Mouse (Mus musculus): ENCODE measurements around the gene Lypd4. TPM values are rescaled to one million over a fixed set of nuclear protein-coding genes. Genes with fewer than 3 reads are reported as not detected.

Lypd4 gene
- polyA plus RNA-seq, 1 experiment from 2014 or later = not detected

GRCm38 (mm10) chr7:24891241-24892124, 21.7 kb upstream of the Lypd4 start:
- no peak for ATAC-seq (ENCODE audit: low read depth)
- H3K27me3 ChIP-seq (ENCODE audit: control insufficient read depth, insufficient read depth, low read depth, low read length) = no peaks in the 10 kb centered on the region
- H3K36me3 ChIP-seq (ENCODE audit: control insufficient read depth, insufficient read depth) = peaks cover 37% of the 10 kb centered on the region
- H3K9me3 ChIP-seq (replicated peaks; ENCODE audit: control insufficient read depth, low read length) = no peaks in the 10 kb centered on the region
- 56% methylated on average over 3 of the region's 3 CpGs for WGBS (ENCODE audit: insufficient replicate concordance)
- no peak overlapping the region for H3K9ac ChIP-seq (ENCODE audit: low read depth, low read length)
- no peak overlapping the region for H3K4me2 ChIP-seq (ENCODE audit: low read depth, low read length)
- H3K4me3 ChIP-seq (ENCODE audit: low read depth, low read length) = no peak overlapping the region
- peaks cover 15% of the 10 kb centered on the region for H3K4me1 ChIP-seq (ENCODE audit: control insufficient read depth, low read depth, low read length)
- H3K27ac ChIP-seq (ENCODE audit: low read length) = no peak overlapping the region

DNA sequence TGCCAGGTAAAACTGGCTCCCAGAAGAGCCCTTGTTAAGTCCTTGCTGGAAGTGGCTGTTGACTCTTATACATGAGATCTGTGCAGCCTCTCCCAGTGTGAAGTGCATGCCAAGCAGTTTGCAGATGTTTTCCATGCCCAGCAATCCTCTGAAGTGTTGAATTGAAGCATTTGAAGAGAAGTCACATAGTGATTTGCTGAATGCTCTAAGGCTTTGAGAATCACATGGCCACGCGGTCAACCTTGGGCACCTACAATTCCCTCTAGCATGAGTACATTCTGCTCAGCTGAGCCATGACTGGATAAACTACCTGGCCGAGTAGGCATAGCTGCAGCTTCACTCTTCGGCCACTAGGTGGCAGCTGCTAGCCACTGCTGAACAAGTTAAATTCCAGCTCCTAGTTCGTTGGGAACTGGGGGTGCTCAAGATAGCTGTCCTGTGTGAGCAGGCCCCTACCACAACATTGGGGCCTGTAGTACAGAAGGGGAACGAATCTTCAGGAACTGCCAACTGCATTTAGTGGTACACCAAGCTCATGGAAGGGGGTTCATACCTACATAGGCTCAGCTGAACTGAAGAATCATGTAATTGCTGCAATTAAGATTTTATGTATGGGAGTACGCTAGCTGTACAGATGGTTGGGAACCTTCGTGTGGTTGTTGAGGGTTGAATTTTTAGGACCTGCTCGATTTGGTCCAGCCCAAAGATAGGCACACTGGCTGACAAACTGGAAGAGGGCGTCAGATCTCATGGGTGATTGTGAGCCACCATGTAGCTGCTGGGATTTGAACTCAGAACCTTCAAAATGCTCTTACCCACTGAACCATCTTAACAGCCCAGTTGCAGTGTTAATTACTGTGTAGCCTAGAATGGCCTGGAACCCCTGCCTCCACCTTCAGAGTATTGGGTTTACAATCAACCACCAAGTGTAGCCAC, 20.8 kb upstream of the Lypd4 start:
- Histone ChIP-seq H3K27ac (ENCODE audit: low read length) (no peak overlapping the region), H3K27me3 (ENCODE audit: control insufficient read depth, insufficient read depth, low read depth, low read length) (no peaks in the 10 kb centered on the region), H3K36me3 (ENCODE audit: control insufficient read depth, insufficient read depth) (peaks cover 42% of the 10 kb centered on the region), H3K4me1 (ENCODE audit: control insufficient read depth, low read depth, low read length) (peaks cover 25% of the 10 kb centered on the region), H3K4me3 (ENCODE audit: low read depth, low read length) (no peak overlapping the region), H3K4me2 (ENCODE audit: low read depth, low read length) (no peak overlapping the region), H3K9ac (ENCODE audit: low read depth, low read length) (no peak overlapping the region), H3K9me3 (replicated peaks; ENCODE audit: control insufficient read depth, low read length) (no peaks in the 10 kb centered on the region)
- ATAC-seq (ENCODE audit: low read depth) = peak; percentile 48
- 18% methylated on average over 10 of the region's 10 CpGs for WGBS (ENCODE audit: insufficient replicate concordance)

DNA sequence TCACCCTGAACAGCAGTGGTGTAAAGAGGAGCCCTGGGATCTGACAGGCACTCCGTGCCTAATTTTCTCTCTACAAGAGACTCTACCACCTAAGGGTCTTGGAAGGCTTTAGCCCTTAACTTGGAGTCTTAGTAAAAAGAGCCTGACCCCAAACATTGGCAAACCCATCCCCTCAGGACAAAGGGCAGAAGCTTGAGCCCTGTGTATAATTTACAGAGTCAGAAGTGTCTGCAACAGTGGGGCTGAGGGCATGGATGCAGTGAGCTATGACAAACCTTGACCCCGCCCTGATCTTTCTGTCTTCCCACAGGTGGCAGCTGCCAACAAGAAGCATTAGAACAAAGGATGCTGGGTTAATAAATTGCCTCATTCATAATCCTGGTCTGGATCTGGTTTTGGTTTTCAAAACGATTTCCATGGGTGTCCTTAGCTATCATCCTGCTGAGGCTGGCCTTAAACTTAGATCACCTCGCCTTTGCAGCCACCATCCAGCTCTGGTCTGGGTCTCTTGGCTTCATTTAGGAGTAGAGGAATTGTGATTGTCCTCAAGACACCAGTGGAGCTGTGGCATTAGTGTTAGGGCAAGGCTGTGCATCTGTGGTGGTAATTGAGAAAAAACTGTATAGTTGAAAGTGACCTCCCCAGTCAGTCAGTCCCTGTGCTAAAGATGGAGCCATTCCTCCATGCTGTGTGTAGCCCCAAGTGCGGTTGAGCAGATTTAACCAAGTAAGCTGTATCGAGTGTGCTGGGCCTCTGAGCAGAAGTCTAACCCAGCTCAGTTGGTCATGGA, 19.9 kb upstream of the Lypd4 start:
- Histone ChIP-seq H3K9ac (ENCODE audit: low read depth, low read length) (no peak overlapping the region), H3K27ac (ENCODE audit: low read length) (no peak overlapping the region), H3K27me3 (ENCODE audit: control insufficient read depth, insufficient read depth, low read depth, low read length) (no peaks in the 10 kb centered on the region), H3K4me3 (ENCODE audit: low read depth, low read length) (no peak overlapping the region), H3K4me2 (ENCODE audit: low read depth, low read length) (no peak overlapping the region), H3K4me1 (ENCODE audit: control insufficient read depth, low read depth, low read length) (peaks cover 27% of the 10 kb centered on the region), H3K36me3 (ENCODE audit: control insufficient read depth, insufficient read depth) (peaks cover 42% of the 10 kb centered on the region), H3K9me3 (replicated peaks; ENCODE audit: control insufficient read depth, low read length) (no peaks in the 10 kb centered on the region)
- 73% methylated on average over 6 of the region's 6 CpGs for WGBS (ENCODE audit: insufficient replicate concordance)
- ATAC-seq (ENCODE audit: low read depth) = no peak

DNA sequence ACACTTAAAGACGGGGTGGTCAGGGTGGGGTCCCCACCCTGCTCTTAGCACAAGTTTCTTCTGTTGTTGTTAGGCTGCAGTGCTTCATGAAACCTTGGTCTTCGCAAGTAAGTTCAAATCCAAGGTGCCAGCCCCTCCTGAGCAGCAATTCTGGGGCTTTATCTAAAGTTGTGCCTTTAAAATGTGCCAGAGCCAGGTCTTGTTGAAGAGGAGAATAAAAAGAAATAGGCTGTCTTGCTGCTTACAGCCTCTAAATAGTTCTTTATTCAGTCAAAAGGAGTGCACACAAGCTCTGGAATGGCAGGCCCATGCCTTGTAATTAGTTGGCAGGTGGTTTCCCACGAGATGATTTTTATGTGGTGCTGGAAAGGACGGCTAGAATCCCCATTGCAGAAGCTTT, 17.4 kb upstream of the Lypd4 start:
- peak overlapping the region; percentile 1; the same call in 1 of the 2 replicates for H3K27ac ChIP-seq (ENCODE audit: low read length)

GRCm38 (mm10) chr7:24886308-24886633, 16.5 kb upstream of the Lypd4 start:
- ATAC-seq (ENCODE audit: low read depth) = no peak
- H3K4me2 ChIP-seq (ENCODE audit: low read depth, low read length) = peak overlapping the region; percentile 77
- 22% methylated on average over 4 of the region's 4 CpGs for WGBS (ENCODE audit: insufficient replicate concordance)
- no peaks in the 10 kb centered on the region for H3K27me3 ChIP-seq (ENCODE audit: control insufficient read depth, insufficient read depth, low read depth, low read length)
- peaks cover 34% of the 10 kb centered on the region for H3K4me1 ChIP-seq (ENCODE audit: control insufficient read depth, low read depth, low read length)
- H3K36me3 ChIP-seq (ENCODE audit: control insufficient read depth, insufficient read depth) = peaks cover 42% of the 10 kb centered on the region
- H3K27ac ChIP-seq (ENCODE audit: low read length) = peak overlapping the region; percentile 98
- peak overlapping the region; percentile 79 for H3K4me3 ChIP-seq (ENCODE audit: low read depth, low read length)
- peak overlapping the region; percentile 91 for H3K9ac ChIP-seq (ENCODE audit: low read depth, low read length)
- H3K9me3 ChIP-seq (replicated peaks; ENCODE audit: control insufficient read depth, low read length) = no peaks in the 10 kb centered on the region

More for the DNA sequence above, 17.4 kb upstream of the Lypd4 start:
- H3K9me3 ChIP-seq (replicated peaks; ENCODE audit: control insufficient read depth, low read length) = no peaks in the 10 kb centered on the region
- WGBS (ENCODE audit: insufficient replicate concordance) = 54% methylated on average over 4 of the region's 4 CpGs
- 0 out of 2 replicates have a peak overlapping the region, but pooled peaks have one; percentile 12 for H3K4me3 ChIP-seq (ENCODE audit: low read depth, low read length)
- H3K4me1 ChIP-seq (ENCODE audit: control insufficient read depth, low read depth, low read length) = peaks cover 34% of the 10 kb centered on the region
- peaks cover 42% of the 10 kb centered on the region for H3K36me3 ChIP-seq (ENCODE audit: control insufficient read depth, insufficient read depth)
- H3K9ac ChIP-seq (ENCODE audit: low read depth, low read length) = peak overlapping the region; percentile 1; the same call in 1 of the 2 replicates
- H3K4me2 ChIP-seq (ENCODE audit: low read depth, low read length) = peak overlapping the region; percentile 77
- H3K27me3 ChIP-seq (ENCODE audit: control insufficient read depth, insufficient read depth, low read depth, low read length) = no peaks in the 10 kb centered on the region
- ATAC-seq (ENCODE audit: low read depth) = no peak

- Histone ChIP-seq H3K4me1 (ENCODE audit: control insufficient read depth, low read depth, low read length) (peaks cover 34% of the 10 kb centered on the region), H3K4me3 (ENCODE audit: low read depth, low read length) (peak overlapping the region; percentile 79), H3K4me2 (ENCODE audit: low read depth, low read length) (peak overlapping the region; percentile 77), H3K36me3 (ENCODE audit: control insufficient read depth, insufficient read depth) (peaks cover 42% of the 10 kb centered on the region), H3K9ac (ENCODE audit: low read depth, low read length) (peak overlapping the region; percentile 91), H3K27ac (ENCODE audit: low read length) (peak overlapping the region; percentile 98), H3K9me3 (replicated peaks; ENCODE audit: control insufficient read depth, low read length) (no peaks in the 10 kb centered on the region), H3K27me3 (ENCODE audit: control insufficient read depth, insufficient read depth, low read depth, low read length) (no peaks in the 10 kb centered on the region)
- WGBS (ENCODE audit: insufficient replicate concordance) = 10% methylated on average over 12 of the region's 12 CpGs
- ATAC-seq (ENCODE audit: low read depth) = no peak
Observed at GRCm38 (mm10) chr7:24885468-24886307, 15.9 kb upstream of the Lypd4 start.

DNA sequence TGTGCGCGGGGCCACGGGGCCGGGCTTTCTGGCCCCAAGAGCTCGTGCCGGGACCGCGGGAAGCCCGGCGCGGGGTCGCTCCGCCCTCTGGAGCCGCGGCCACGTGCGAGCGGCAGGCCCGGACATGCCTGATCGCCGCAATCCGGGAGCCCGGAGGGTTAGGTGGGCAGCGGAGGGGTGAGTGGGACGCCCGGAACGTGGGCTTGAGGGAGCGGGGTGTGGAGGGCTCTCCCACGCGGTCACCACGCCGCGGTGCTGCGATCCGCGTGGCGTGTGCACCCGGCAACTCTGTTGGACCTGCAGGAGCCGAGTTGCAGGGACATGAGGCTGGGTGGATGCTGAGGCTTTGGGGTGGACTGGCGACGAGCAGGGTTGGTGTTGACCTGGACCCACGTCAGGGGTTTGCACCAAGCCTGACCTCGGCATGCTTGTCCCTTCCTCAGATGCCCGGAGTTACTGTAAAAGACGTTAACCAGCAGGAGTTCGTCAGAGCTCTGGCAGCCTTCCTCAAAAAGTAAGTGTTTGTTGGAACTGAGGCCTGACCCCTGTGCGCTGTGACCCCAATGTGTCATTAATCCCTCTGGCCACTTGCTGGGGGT, 15.1 kb upstream of the Lypd4 start:
- H3K36me3 ChIP-seq (ENCODE audit: control insufficient read depth, insufficient read depth) = peaks cover 36% of the 10 kb centered on the region
- peak overlapping the region; percentile 77 for H3K4me2 ChIP-seq (ENCODE audit: low read depth, low read length)
- no peak for ATAC-seq (ENCODE audit: low read depth)
- H3K4me1 ChIP-seq (ENCODE audit: control insufficient read depth, low read depth, low read length) = peaks cover 34% of the 10 kb centered on the region
- H3K9me3 ChIP-seq (replicated peaks; ENCODE audit: control insufficient read depth, low read length) = no peaks in the 10 kb centered on the region
- H3K27me3 ChIP-seq (ENCODE audit: control insufficient read depth, insufficient read depth, low read depth, low read length) = no peaks in the 10 kb centered on the region
- peak overlapping the region; percentile 98 for H3K27ac ChIP-seq (ENCODE audit: low read length)
- WGBS (ENCODE audit: insufficient replicate concordance) = under 1% methylated on average over 47 of the region's 47 CpGs
- peak overlapping the region; percentile 79 for H3K4me3 ChIP-seq (ENCODE audit: low read depth, low read length)
- peak overlapping the region; percentile 91 for H3K9ac ChIP-seq (ENCODE audit: low read depth, low read length)

All from liver, embryonic 16.5 days (tissue).